Mouse (Mus musculus) midbrain, postnatal 0 days (tissue): Measurements from ENCODE around the gene Fkbp5. TPM values are rescaled to one million over a fixed set of nuclear protein-coding genes. Genes with fewer than 3 reads are reported as not detected.

Experiments
- ATAC-seq: fragments of 200-750 bp; cut with Nextera tagmentation; 2 replicates; pipeline ENCODE4 v1.8.0; 2017; ENCODE audit warnings: moderate number of reproducible peaks, mild to moderate bottlenecking, moderate TSS enrichment, moderate library complexity; ENCODE audit not compliant: low FRiP score
- DNase-seq: peaks from one replicate; pipeline ENCODE4 v3.0.0-alpha.2; 2015; ENCODE audit warnings: low spot score
- H3K27ac ChIP-seq: fragments of 300-500 bp; sonication (generic); 2 replicates; pipeline ENCODE4 v1.5.1; 2014; ENCODE audit warnings: low read depth, mild to moderate bottlenecking, low read length, mixed read lengths
- H3K27me3 ChIP-seq: fragments of 300-500 bp; sonication (generic); 2 replicates; pipeline ENCODE4 v1.6.1; 2014; ENCODE audit warnings: low read length, control low read depth, mixed read lengths; ENCODE audit not compliant: insufficient read depth
- H3K36me3 ChIP-seq: fragments of 300-500 bp; sonication (generic); 2 replicates; pipeline ENCODE4 v1.6.1; 2014; ENCODE audit warnings: low read length, control low read depth, mixed read lengths; ENCODE audit not compliant: insufficient read depth
- H3K4me1 ChIP-seq: fragments of 300-500 bp; sonication (generic); 2 replicates; pipeline ENCODE4 v1.6.1; 2014; ENCODE audit warnings: mild to moderate bottlenecking, control low read depth, antibody characterized with exemption, low read length, mixed read lengths; ENCODE audit not compliant: insufficient read depth
- H3K4me2 ChIP-seq: fragments of 300-500 bp; sonication (generic); 2 replicates; pipeline ENCODE4 v1.6.1; 2014; ENCODE audit warnings: low read depth, mild to moderate bottlenecking, low read length, mixed read lengths; ENCODE audit not compliant: poor library complexity, severe bottlenecking
- H3K4me3 ChIP-seq: fragments of 300-500 bp; sonication (generic); 2 replicates; pipeline ENCODE4 v1.5.1; 2014; ENCODE audit warnings: low read depth, mild to moderate bottlenecking, low read length, moderate library complexity
- H3K9ac ChIP-seq: fragments of 300-500 bp; sonication (generic); replicated peaks from 2 replicates; pipeline ENCODE4 v1.6.1; 2014; ENCODE audit warnings: mild to moderate bottlenecking, low read length, moderate library complexity, mixed read lengths; ENCODE audit not compliant: poor library complexity, severe bottlenecking
- H3K9me3 ChIP-seq: fragments of 300-500 bp; sonication (generic); 2 replicates; pipeline ENCODE4 v1.6.1; 2016; ENCODE audit warnings: low read length, control low read depth
- CTCF ChIP-seq: IDR thresholded peaks from 2 replicates; pipeline ENCODE4 v1.5.1; 2016; ENCODE audit warnings: antibody characterized with exemption, mild to moderate bottlenecking
- WGBS: fragments of 180-500 bp; shearing (Covaris S2); extraction: QIAGEN DNeasy Blood & Tissue Kit; methylation state at CpG from one replicate; pipeline ENCODE4 v1.1.7; 2014; 5-methylcytosine and 5-hydroxymethylcytosine counted together
- microRNA-seq: library from miRNA; unstranded; fragments of <30 nt; microRNA quantifications from one replicate; pipeline ENCODE4, GENCODE M21; 2016; ENCODE audit warnings: borderline number of aligned reads
- polyA plus RNA-seq: library from polyadenylated mRNA; unstranded; fragments of >200 nt; fragmentation: Nextera tagmentation; extraction: Ambion mirVana; gene quantifications from 2 replicates; pipeline ENCODE4 v1.2.1, GENCODE M21; 2015
- total RNA-seq: library from RNA; depleted of rRNA; stranded (reverse); fragments of >200 nt; gene quantifications from 2 replicates; pipeline ENCODE4 v1.2.3, GENCODE M21; 2014; rRNA removed

The Fkbp5 gene
- total and polyA plus RNA-seq, 2 experiments from 2014 or later, result 22.5 to 29.9 TPM

GRCm38 (mm10) chr17:28351353-28351890, 165.9 kb downstream of the Fkbp5 start:
- H3K27me3 ChIP-seq, result peaks cover 11% of the 10 kb centered on the region
- H3K27ac ChIP-seq, result no peak overlapping the region
- H3K4me3 ChIP-seq, result peak overlapping the region; percentile 49
- TF ChIP-seq CTCF, result no peak
- H3K9ac ChIP-seq, result peak overlapping the region; percentile 62; the same call in 1 of the 2 replicates
- DNase-seq (no peak), ATAC-seq (no peak; the same call in 1 of the 2 replicates)
- no peaks in the 10 kb centered on the region for H3K9me3 ChIP-seq
- 2% methylated on average over 23 of the region's 29 CpGs for WGBS
- H3K4me1 ChIP-seq, result peaks cover 6% of the 10 kb centered on the region; the same call in 1 of the 2 replicates
- H3K4me2 ChIP-seq, result peak overlapping the region; percentile 97
- H3K36me3 ChIP-seq, result no peaks in the 10 kb centered on the region

DNA sequence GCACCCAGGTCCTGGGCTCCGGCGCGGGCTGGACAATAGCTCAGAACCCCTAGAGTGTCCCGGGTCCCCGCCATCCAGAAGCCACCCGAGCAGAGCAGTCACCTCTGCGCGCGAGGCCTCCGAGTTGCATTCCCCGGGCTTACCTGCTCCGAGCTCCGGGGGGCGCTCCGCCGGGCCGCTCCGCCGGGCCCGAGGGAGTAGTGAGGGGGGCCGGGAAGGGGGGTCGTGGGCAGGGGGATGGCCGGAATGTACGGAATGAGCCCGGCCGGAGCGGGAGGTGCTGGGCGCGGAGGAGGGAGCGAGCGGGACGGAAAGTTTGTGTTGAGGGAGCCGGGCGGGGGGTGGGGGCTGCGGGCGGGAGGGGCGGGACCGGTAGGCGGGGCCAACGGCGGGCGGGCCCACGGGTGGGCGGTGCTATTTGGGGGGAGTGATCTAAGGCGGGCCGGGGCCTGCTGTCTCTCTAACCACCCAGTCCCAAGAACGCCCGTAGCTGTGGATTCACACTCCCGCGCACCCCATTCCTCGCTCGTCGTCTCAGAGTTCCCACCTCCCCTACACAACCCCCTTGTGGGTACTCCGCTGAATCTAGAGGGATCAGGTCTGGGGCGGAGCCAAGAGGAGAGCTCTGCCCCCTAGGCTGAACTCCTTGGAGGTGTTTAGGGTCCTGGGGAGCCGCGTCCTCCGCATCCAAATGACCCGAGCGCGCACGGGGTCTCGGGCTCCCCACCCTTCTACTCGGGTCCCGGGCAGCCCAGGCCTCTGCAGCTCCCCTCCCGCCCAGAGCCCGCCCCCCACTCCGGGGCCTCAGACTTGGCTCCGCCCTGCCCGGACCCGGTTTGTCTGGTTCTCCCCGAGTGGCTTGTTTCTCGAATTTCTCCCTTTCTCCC, 166.6 kb downstream of the Fkbp5 start, which contains the start of gene Tead3:
Gene Tead3, minus strand, starts transcription at position 352 of the 887 bp plus-strand sequence.
- Histone ChIP-seq H3K9me3 (no peaks in the 10 kb centered on the region), H3K4me2 (peak within 1 kb of the TSS; percentile 97), H3K36me3 (no peaks in the 10 kb centered on the region), H3K4me3 (peak within 1 kb of the TSS; percentile 49), H3K27ac (peak within 1 kb of the TSS; percentile 62; the same call in 1 of the 2 replicates), H3K9ac (peak within 1 kb of the TSS; percentile 62), H3K27me3 (peaks cover 11% of the 10 kb centered on the region), H3K4me1 (peaks cover 6% of the 10 kb centered on the region; the same call in 1 of the 2 replicates)
- peak; percentile 28 for TF ChIP-seq CTCF
- WGBS, result 1% methylated on average over 54 of the region's 73 CpGs
- ATAC-seq (peak; percentile 69), DNase-seq (peak; percentile 68)

- peaks cover 6% of the 10 kb centered on the region; the same call in 1 of the 2 replicates for H3K4me1 ChIP-seq
- peak overlapping the region; percentile 49 for H3K4me3 ChIP-seq
- no peaks in the 10 kb centered on the region for H3K36me3 ChIP-seq
- H3K27me3 ChIP-seq, result peaks cover 11% of the 10 kb centered on the region
- peak overlapping the region; percentile 62 for H3K9ac ChIP-seq
- no peak for TF ChIP-seq CTCF
- H3K4me2 ChIP-seq, result peak overlapping the region; percentile 97
- ATAC-seq (peak; percentile 35), DNase-seq (no peak)
- 2% methylated on average over 17 of the region's 54 CpGs for WGBS
- H3K9me3 ChIP-seq, result no peaks in the 10 kb centered on the region
- peak overlapping the region; percentile 62; the same call in 1 of the 2 replicates for H3K27ac ChIP-seq
These were observed 167.3 kb downstream of the Fkbp5 start for GRCm38 (mm10) chr17:28349901-28350465.

GRCm38 (mm10) chr17:28349264-28349880, 168.0 kb downstream of the Fkbp5 start:
- ATAC-seq (no peak), DNase-seq (no peak)
- Histone ChIP-seq H3K9ac (peak overlapping the region; percentile 62; the same call in 1 of the 2 replicates), H3K9me3 (no peaks in the 10 kb centered on the region), H3K27ac (no peak overlapping the region), H3K4me1 (peaks cover 6% of the 10 kb centered on the region; the same call in 1 of the 2 replicates), H3K4me2 (peak overlapping the region; percentile 97), H3K4me3 (peak overlapping the region; percentile 49), H3K36me3 (no peaks in the 10 kb centered on the region), H3K27me3 (peaks cover 11% of the 10 kb centered on the region)
- TF ChIP-seq CTCF, result no peak
- WGBS, result 27% methylated on average over 11 of the region's 13 CpGs

Small RNA genes within 50 kb of the gene (microRNA-seq; reads per million reads assigned to microRNA genes)
- gene Gm25195 (not detected), gene Mir6969 (not detected)

Other genes starting within 250 kb of the Fkbp5 start
- gene Fance, start 204.0 kb downstream of the Fkbp5 start, total RNA-seq, result 33.4 and 33.6 TPM in 2 replicates
- gene Fance, start 204.0 kb downstream of the Fkbp5 start, polyA plus RNA-seq, result 26.1 and 28.6 TPM in 2 replicates
- 810 and 1,016 TPM in 2 replicates for gene Rpl10a, start 189.1 kb downstream of the Fkbp5 start, total RNA-seq
- 347 and 365 TPM in 2 replicates for gene Rpl10a, start 189.1 kb downstream of the Fkbp5 start, polyA plus RNA-seq
- gene Tead3, start 166.7 kb downstream of the Fkbp5 start, total RNA-seq, result 4.8 and 5.4 TPM in 2 replicates
- 1.2 and 1.3 TPM in 2 replicates for gene Tead3, start 166.7 kb downstream of the Fkbp5 start, polyA plus RNA-seq
- 0.80 and 1.0 TPM in 2 replicates for gene Tulp1, start 152.3 kb downstream of the Fkbp5 start, total RNA-seq
- 1.1 TPM in 2 replicates for gene Tulp1, start 152.3 kb downstream of the Fkbp5 start, polyA plus RNA-seq
- gene Armc12, start 13.3 kb upstream of the Fkbp5 start, total RNA-seq, result not detected in 2 replicates
- gene Armc12, start 13.3 kb upstream of the Fkbp5 start, polyA plus RNA-seq, result not detected in 2 replicates
- gene Clpsl2, start 31.9 kb upstream of the Fkbp5 start, total RNA-seq, result not detected in 2 replicates
- gene Clpsl2, start 31.9 kb upstream of the Fkbp5 start, polyA plus RNA-seq, result not detected in 2 replicates
- not detected in 2 replicates for gene Clps, start 43.2 kb upstream of the Fkbp5 start, total RNA-seq
- gene Clps, start 43.2 kb upstream of the Fkbp5 start, polyA plus RNA-seq, result not detected in 2 replicates
- 22.8 and 28.6 TPM in 2 replicates for gene Lhfpl5, start 58.1 kb upstream of the Fkbp5 start, total RNA-seq
- gene Lhfpl5, start 58.1 kb upstream of the Fkbp5 start, polyA plus RNA-seq, result 21.0 and 25.5 TPM in 2 replicates
- gene Srpk1, start 105.2 kb upstream of the Fkbp5 start, total RNA-seq, result 58.1 and 67.5 TPM in 2 replicates
- gene Srpk1, start 105.2 kb upstream of the Fkbp5 start, polyA plus RNA-seq, result 73.3 and 80.7 TPM in 2 replicates
- 1.1 and 4.4 TPM in 2 replicates for gene Slc26a8, start 172.7 kb upstream of the Fkbp5 start, total RNA-seq
- 1.7 and 1.8 TPM in 2 replicates for gene Slc26a8, start 172.7 kb upstream of the Fkbp5 start, polyA plus RNA-seq
- 40.5 and 43.4 TPM in 2 replicates for gene Mapk14, start 173.8 kb upstream of the Fkbp5 start, total RNA-seq
- gene Mapk14, start 173.8 kb upstream of the Fkbp5 start, polyA plus RNA-seq, result 16.3 and 19.0 TPM in 2 replicates
- 2.7 and 4.2 TPM in 2 replicates for gene AC170998.1, start 208.6 kb upstream of the Fkbp5 start, total RNA-seq
- gene AC170998.1, start 208.6 kb upstream of the Fkbp5 start, polyA plus RNA-seq, result 1.8 and 3.2 TPM in 2 replicates